Mouse (Mus musculus) embryonic stem cell, embryonic (primary cell): ENCODE results near the gene Nr6a1.

ENCODE experiments used
- CTCF ChIA-PET, 4 experiments: fragments of 300-600 bp in 2 of 4; fragments of 350-600 bp in 2 of 4; sonication (Branson Sonifier 250); formaldehyde crosslinking; loops; one replicate each; lab custom pipeline; 2022; ENCODE audit warnings: inconsistent platforms in 2 of 4; lab: Charles Lee
- POLR2A ChIA-PET, 4 experiments: fragments of 300-600 bp in 2 of 4; fragments of 350-600 bp in 2 of 4; sonication (Branson Sonifier 250); formaldehyde crosslinking; loops; one replicate each; lab custom pipeline; 2022; ENCODE audit warnings: antibody characterized with exemption in 4 of 4, inconsistent platforms in 1 of 4; lab: Charles Lee

Gene Nr6a1

GRCm38 (mm10) chr2:38923911-38924310 lies 3.6 kb downstream of the Nr6a1 start:
- ChIA-PET CTCF (no interaction called here), POLR2A (interaction anchor here in 1 of 4 experiments (2.4 kb wide), 1 partner anchor 76 kb away, joined by 21 read pairs; no protein-coding TSS in a partner anchor)

GRCm38 (mm10) chr2:38923471-38923870 lies 4.0 kb downstream of the Nr6a1 start:
- ChIA-PET CTCF (no interaction called here), POLR2A (no interaction called here)

GRCm38 (mm10) chr2:38921374-38921773 lies 6.1 kb downstream of the Nr6a1 start:
- ChIA-PET CTCF (interaction anchor here in 1 of 4 experiments (0.6 kb wide), 1 partner anchor 250 kb away, joined by 5 read pairs; no protein-coding TSS in a partner anchor), POLR2A (interaction anchor here in 1 of 4 experiments (1.4 to 2.1 kb wide), 3 partner anchors 79 to 83 kb away, joined by 3 to 6 read pairs (median 5); no protein-coding TSS in a partner anchor)

- CTCF ChIA-PET: interaction anchor here in 1 of 4 experiments (0.7 to 1.7 kb wide), 2 partner anchors 81 to 918 kb away, joined by 3 read pairs; no protein-coding TSS in a partner anchor
- POLR2A ChIA-PET: interaction anchor here in 2 of 4 experiments (0.7 to 2.4 kb wide), 5 partner anchors 9 to 88 kb away, joined by 3 to 14 read pairs (median 4); partner anchors contain the start of genes Arpc5l (in 1 of the 2) and Rpl35 (in 1 of the 2)
Observed at GRCm38 (mm10) chr2:38916947-38917691, 10.4 kb downstream of the Nr6a1 start.

GRCm38 (mm10) chr2:38914965-38915364 lies 12.5 kb downstream of the Nr6a1 start:
- ChIA-PET POLR2A (interaction anchor here in 2 of 4 experiments (1.0 to 1.6 kb wide), 4 partner anchors 10 to 90 kb away, joined by 3 to 4 read pairs (median 3); partner anchors contain the start of gene Arpc5l (in 1 of the 2)), CTCF (interaction anchor here in 1 of 4 experiments (0.7 kb wide), 1 partner anchor 21 kb away, joined by 3 read pairs; no protein-coding TSS in a partner anchor)

GRCm38 (mm10) chr2:38914517-38914916 lies 13.0 kb downstream of the Nr6a1 start:
- POLR2A ChIA-PET: interaction anchor here in 2 of 4 experiments (1.0 to 1.6 kb wide), 4 partner anchors 9 to 90 kb away, joined by 3 to 4 read pairs (median 3); partner anchors contain the start of gene Arpc5l (in 1 of the 2)
- CTCF ChIA-PET: interaction anchor here in 1 of 4 experiments (0.7 kb wide), 1 partner anchor 787 kb away, joined by 3 read pairs; no protein-coding TSS in a partner anchor

GRCm38 (mm10) chr2:38908604-38909003 lies 18.9 kb downstream of the Nr6a1 start:
- ChIA-PET CTCF (interaction anchor here in 1 of 4 experiments (0.7 kb wide), 1 partner anchor 68 kb away, joined by 3 read pairs; no protein-coding TSS in a partner anchor), POLR2A (interaction anchor here in 1 of 4 experiments (0.6 kb wide), 1 partner anchor 1533 kb away, joined by 3 read pairs; no protein-coding TSS in a partner anchor)

GRCm38 (mm10) chr2:38906097-38906496 lies 21.4 kb downstream of the Nr6a1 start:
- POLR2A ChIA-PET: interaction anchor here in 1 of 4 experiments (1.3 kb wide), 1 partner anchor 9 kb away, joined by 4 read pairs; no protein-coding TSS in a partner anchor
- CTCF ChIA-PET: no interaction called here

GRCm38 (mm10) chr2:38904290-38904689 lies 23.2 kb downstream of the Nr6a1 start:
- POLR2A ChIA-PET: interaction anchor here in 1 of 4 experiments (1.2 kb wide), 1 partner anchor 9 kb away, joined by 3 read pairs; no protein-coding TSS in a partner anchor

GRCm38 (mm10) chr2:38902866-38903265 lies 24.6 kb downstream of the Nr6a1 start:
- POLR2A ChIA-PET: no interaction called here
- CTCF ChIA-PET: no interaction called here

More at GRCm38 (mm10) chr2:38904290-38904689, 23.2 kb downstream of the Nr6a1 start:
- CTCF ChIA-PET: no interaction called here

- CTCF ChIA-PET: interaction anchor here in 2 of 4 experiments (0.6 to 1.2 kb wide), 3 partner anchors 17 to 171 kb away, joined by 3 to 5 read pairs (median 4); no protein-coding TSS in a partner anchor
- POLR2A ChIA-PET: interaction anchor here in 1 of 4 experiments (0.8 to 1.5 kb wide), 2 partner anchors 12 to 111 kb away, joined by 3 to 4 read pairs; no protein-coding TSS in a partner anchor
Observed at GRCm38 (mm10) chr2:38880907-38881672, 46.4 kb downstream of the Nr6a1 start.

GRCm38 (mm10) chr2:38874544-38875108 lies 52.9 kb downstream of the Nr6a1 start:
- ChIA-PET POLR2A (interaction anchor here in 1 of 4 experiments (0.6 kb wide), 1 partner anchor 716 kb away, joined by 3 read pairs; no protein-coding TSS in a partner anchor), CTCF (interaction anchor here in 1 of 4 experiments (0.6 kb wide), 1 partner anchor 112 kb away, joined by 3 read pairs; no protein-coding TSS in a partner anchor)

GRCm38 (mm10) chr2:38872730-38873129 lies 54.8 kb downstream of the Nr6a1 start:
- CTCF ChIA-PET: interaction anchor here in 1 of 4 experiments (0.6 kb wide), 1 partner anchor 76 kb away, joined by 7 read pairs; no protein-coding TSS in a partner anchor
- POLR2A ChIA-PET: interaction anchor here in 1 of 4 experiments (0.6 kb wide), 1 partner anchor 448 kb away, joined by 4 read pairs; no protein-coding TSS in a partner anchor

GRCm38 (mm10) chr2:38866711-38867110 lies 60.8 kb downstream of the Nr6a1 start:
- ChIA-PET CTCF (interaction anchor here in 1 of 4 experiments (1.7 kb wide), 1 partner anchor 70 kb away, joined by 9 read pairs; no protein-coding TSS in a partner anchor), POLR2A (no interaction called here)

GRCm38 (mm10) chr2:38864011-38864410 lies 63.5 kb downstream of the Nr6a1 start:
- ChIA-PET CTCF (interaction anchor here in 3 of 4 experiments (0.6 to 1.0 kb wide), 6 partner anchors 17 to 218 kb away, joined by 3 to 6 read pairs (median 4); no protein-coding TSS in a partner anchor), POLR2A (no interaction called here)

GRCm38 (mm10) chr2:38851797-38852196 lies 75.7 kb downstream of the Nr6a1 start:
- CTCF ChIA-PET: no interaction called here
- POLR2A ChIA-PET: no interaction called here

GRCm38 (mm10) chr2:38846319-38846718 lies 81.2 kb downstream of the Nr6a1 start:
- ChIA-PET CTCF (no interaction called here), POLR2A (interaction anchor here in 2 of 4 experiments (0.7 to 0.9 kb wide), 2 partner anchors 8 to 23 kb away, joined by 3 read pairs; no protein-coding TSS in a partner anchor)
